Mouse (Mus musculus) megakaryocyte progenitor cell, adult 5-6 weeks (primary cell): ENCODE measurements around the gene Dstyk. TPM values are rescaled to one million over a fixed set of nuclear protein-coding genes. Genes with fewer than 3 reads are reported as not detected.

Experiments used
- ATAC-seq: replicated peaks from 2 replicates; pipeline ENCODE4 v1.8.0; 2016; ENCODE audit warnings: mild to moderate bottlenecking, moderate TSS enrichment, inconsistent platforms; ENCODE audit not compliant: poor library complexity
- total RNA-seq, 2 experiments: library from RNA; stranded (forward) in 1 of 2; stranded (reverse) in 1 of 2; fragments of 157-497, 149-512 nt in 1 of 2; fragments of 200-1000 nt in 1 of 2; gene quantifications; 2 replicates each; pipeline versions ENCODE4 v1.2.3 to v1.2.4; 2015 to 2017

Dstyk gene
- total RNA-seq, 2 experiments from 2014 or later: 16.0 to 20.1 TPM

GRCm38 (mm10) chr1:132506656-132507055 lies 89.3 kb downstream of the Dstyk start:
- no peak for ATAC-seq

DNA sequence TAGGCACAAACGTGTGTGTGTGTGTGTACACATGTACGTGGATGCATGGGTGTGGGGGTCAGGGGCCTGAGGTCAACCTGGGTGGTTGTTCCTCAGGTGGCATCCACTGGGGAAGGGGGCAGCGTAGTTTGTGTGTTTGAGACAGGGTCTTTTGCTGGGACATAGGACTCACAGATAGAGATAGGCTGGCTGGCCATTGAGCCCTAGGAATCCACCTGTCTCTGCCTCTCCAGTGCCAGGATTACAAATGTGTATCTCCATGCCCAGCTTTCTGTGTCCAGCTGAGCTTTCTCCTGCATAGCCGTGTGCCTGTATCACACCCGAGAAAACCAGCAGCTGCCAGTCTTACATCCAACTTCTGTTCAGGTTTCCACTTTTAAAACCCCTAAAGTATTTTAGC lies 92.4 kb downstream of the Dstyk start:
- ATAC-seq: no peak

DNA sequence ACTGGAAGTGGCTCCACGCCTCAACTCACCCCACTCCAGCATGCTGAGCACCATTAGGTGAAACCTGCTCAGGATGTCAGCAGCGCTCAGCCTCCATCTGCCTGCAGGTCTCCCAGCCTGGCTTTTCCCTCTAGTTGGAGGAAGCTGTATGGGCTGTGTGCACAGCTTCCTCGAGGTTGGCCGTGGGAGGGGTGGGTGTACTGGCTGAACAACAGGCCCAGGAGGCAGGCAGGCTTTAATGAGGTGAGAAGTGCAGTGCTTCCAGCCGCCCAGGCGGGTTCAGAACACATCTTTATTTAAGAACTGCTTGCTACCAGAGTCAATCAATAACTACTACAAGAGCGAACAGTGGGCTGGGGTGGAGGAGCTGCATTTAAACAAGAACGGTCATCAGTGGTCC lies 94.2 kb downstream of the Dstyk start:
- no peak for ATAC-seq

- ATAC-seq: no peak
Observed at GRCm38 (mm10) chr1:132512106-132512505, 94.8 kb downstream of the Dstyk start.

DNA sequence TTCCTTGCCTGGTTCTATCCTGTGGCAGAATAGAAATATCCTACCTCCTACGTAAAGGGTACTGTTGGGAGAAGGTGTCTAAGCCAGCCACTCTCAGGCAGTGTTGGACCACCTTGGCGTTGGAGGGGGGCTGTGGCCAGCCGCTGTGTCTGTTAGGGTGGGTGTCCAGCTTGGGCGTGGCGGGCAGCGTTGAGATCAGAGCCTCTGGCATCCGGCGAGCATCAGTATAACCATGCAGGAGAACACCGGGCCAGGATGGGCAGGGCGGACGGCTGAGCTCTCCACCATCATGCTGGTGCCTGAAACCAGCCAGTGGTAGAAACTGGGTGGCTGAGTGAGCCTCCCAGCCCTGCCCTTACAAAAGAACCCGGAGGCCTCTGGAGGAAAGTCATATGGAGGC lies 98.0 kb downstream of the Dstyk start:
- ATAC-seq: no peak

Other genes with a start within 250 kb of the Dstyk start
- not detected in 2 replicates for gene Lemd1, start 226.1 kb upstream of the Dstyk start, total RNA-seq (2015)
- not detected in 2 replicates for gene Lemd1, start 226.1 kb upstream of the Dstyk start, total RNA-seq (2017)
- gene AC124108.1, start 226.1 kb upstream of the Dstyk start, total RNA-seq (2015): not detected in 2 replicates
- not detected in 2 replicates for gene AC124108.1, start 226.1 kb upstream of the Dstyk start, total RNA-seq (2017)
- not detected in 2 replicates for gene Gm10188, start 187.8 kb upstream of the Dstyk start, total RNA-seq (2015)
- gene Gm10188, start 187.8 kb upstream of the Dstyk start, total RNA-seq (2017): not detected in 2 replicates
- not detected in 2 replicates for gene Klhdc8a, start 118.9 kb upstream of the Dstyk start, total RNA-seq (2015)
- not detected in 2 replicates for gene Klhdc8a, start 118.9 kb upstream of the Dstyk start, total RNA-seq (2017)
- 19.8 and 26.1 TPM in 2 replicates for gene Nuak2, start 101.4 kb upstream of the Dstyk start, total RNA-seq (2015)
- gene Nuak2, start 101.4 kb upstream of the Dstyk start, total RNA-seq (2017): 14.5 and 20.2 TPM in 2 replicates
- 2.9 and 6.1 TPM in 2 replicates for gene Tmcc2, start 26.3 kb upstream of the Dstyk start, total RNA-seq (2015)
- gene Tmcc2, start 26.3 kb upstream of the Dstyk start, total RNA-seq (2017): 5.5 and 6.0 TPM in 2 replicates
- 47.7 and 50.0 TPM in 2 replicates for gene Rbbp5, start 59.8 kb downstream of the Dstyk start, total RNA-seq (2015)
- gene Rbbp5, start 59.8 kb downstream of the Dstyk start, total RNA-seq (2017): 51.8 and 72.9 TPM in 2 replicates
- 3.0 and 4.7 TPM in 2 replicates for gene Tmem81, start 88.7 kb downstream of the Dstyk start, total RNA-seq (2015)
- gene Tmem81, start 88.7 kb downstream of the Dstyk start, total RNA-seq (2017): 4.3 and 4.9 TPM in 2 replicates
- gene Cntn2, start 125.7 kb downstream of the Dstyk start, total RNA-seq (2015): not detected in 2 replicates
- gene Cntn2, start 125.7 kb downstream of the Dstyk start, total RNA-seq (2017): not detected in 2 replicates